Mouse (Mus musculus) c-Kit-negative CD71-positive TER-119-positive erythroid progenitor cells, embryonic 14.5 days (primary cell): Measurements from ENCODE around the gene Chpf.
A peak's percentile ranks its signal among the peaks of the same experiment; 100 is the strongest.

Experiments
- DNase-seq: peaks from one replicate; pipeline ENCODE4 v3.0.0-alpha.2; 2013; ENCODE audit warnings: low read depth, low spot score

Gene Chpf

GRCm38 (mm10) chr1:75478916-75479634, at the start of gene Chpf, which contains the start of gene Tmem198:
Gene Chpf (minus strand): TSS chr1:75479307.
Gene Tmem198 (plus strand): TSS chr1:75479532.
- peak; percentile 46 for DNase-seq

GRCm38 (mm10) chr1:75524679-75525078, 45.6 kb upstream of the Chpf start:
- DNase-seq: no peak

GRCm38 (mm10) chr1:75521321-75522031, 42.4 kb upstream of the Chpf start, which contains the start of gene Stk11ip:
Gene Stk11ip (plus strand): TSS chr1:75521529.
- peak; percentile 87 for DNase-seq

- no peak for DNase-seq
These were observed 40.5 kb upstream of the Chpf start for GRCm38 (mm10) chr1:75519576-75519975.

- DNase-seq: no peak
These were observed 39.3 kb upstream of the Chpf start for GRCm38 (mm10) chr1:75518427-75518826.

GRCm38 (mm10) chr1:75517984-75518383, 38.9 kb upstream of the Chpf start:
- DNase-seq: no peak

- DNase-seq: no peak
These were observed 37.7 kb upstream of the Chpf start for GRCm38 (mm10) chr1:75516703-75517380.

GRCm38 (mm10) chr1:75512550-75512949, 33.4 kb upstream of the Chpf start:
- no peak for DNase-seq

GRCm38 (mm10) chr1:75511437-75512210, 32.5 kb upstream of the Chpf start:
- DNase-seq: no peak

GRCm38 (mm10) chr1:75510154-75510553, 31.0 kb upstream of the Chpf start:
- DNase-seq: no peak

- DNase-seq: no peak
These were observed 30.5 kb upstream of the Chpf start for GRCm38 (mm10) chr1:75509586-75509985.

GRCm38 (mm10) chr1:75507006-75507405, 27.9 kb upstream of the Chpf start, which contains the start of gene Inha:
Gene Inha (plus strand): TSS chr1:75507077.
- no peak for DNase-seq

GRCm38 (mm10) chr1:75505956-75506831, 27.1 kb upstream of the Chpf start, which contains the start of gene Obsl1:
Gene Obsl1 (minus strand): TSS chr1:75506452.
- no peak for DNase-seq

- no peak for DNase-seq
These were observed 26.2 kb upstream of the Chpf start for GRCm38 (mm10) chr1:75505159-75505955.

- no peak for DNase-seq
These were observed 25.3 kb upstream of the Chpf start for GRCm38 (mm10) chr1:75504256-75505045.

GRCm38 (mm10) chr1:75503651-75503980, 24.5 kb upstream of the Chpf start:
- no peak for DNase-seq

- no peak for DNase-seq
These were observed 24.0 kb upstream of the Chpf start for GRCm38 (mm10) chr1:75502945-75503650.

GRCm38 (mm10) chr1:75501905-75502304, 22.8 kb upstream of the Chpf start:
- no peak for DNase-seq
